Mouse (Mus musculus) gastrocnemius, adult 18-20 months (tissue): Measurements from ENCODE around the gene Hps5. TPM values are rescaled to one million over a fixed set of nuclear protein-coding genes. Genes with fewer than 3 reads are reported as not detected.
A peak's percentile ranks its signal among the peaks of the same experiment; 100 is the strongest.
"Not testable (repeated sequence)": the region's sequence is repeated elsewhere in the genome, so short reads cannot be mapped to it uniquely, and the experiment has no call there.

Experiments used
- DNase-seq: peaks from one replicate; pipeline ENCODE4 v3.0.0; 2021; ENCODE audit warnings: low spot score
- total RNA-seq, 2 experiments: library from RNA; stranded (reverse); gene quantifications; 2 replicates each; pipeline ENCODE4 v1.2.3; 2021

Gene Hps5
- total RNA-seq, 2 experiments from 2014 or later: 11.2 to 12.1 TPM

DNA sequence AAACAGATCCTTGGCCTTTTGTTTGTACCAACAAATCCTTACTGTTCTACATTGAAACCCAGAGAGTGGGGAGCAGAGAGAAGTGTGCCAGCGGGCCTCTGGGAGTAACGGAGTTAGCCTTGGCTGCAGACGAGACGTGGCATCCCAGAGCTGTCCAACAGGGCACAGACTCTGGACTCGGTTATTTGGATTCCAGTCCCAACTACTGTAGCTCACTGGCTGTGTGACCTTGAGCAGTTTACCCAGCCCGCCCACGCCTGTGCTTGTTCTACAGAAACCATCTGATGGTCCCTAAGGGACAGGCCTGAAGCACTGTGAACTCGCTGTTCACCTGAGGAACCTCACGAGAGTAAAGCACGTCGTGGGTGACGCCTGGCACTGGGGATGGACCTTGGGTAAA lies 34.0 kb upstream of the Hps5 start:
- DNase-seq: no peak

DNA sequence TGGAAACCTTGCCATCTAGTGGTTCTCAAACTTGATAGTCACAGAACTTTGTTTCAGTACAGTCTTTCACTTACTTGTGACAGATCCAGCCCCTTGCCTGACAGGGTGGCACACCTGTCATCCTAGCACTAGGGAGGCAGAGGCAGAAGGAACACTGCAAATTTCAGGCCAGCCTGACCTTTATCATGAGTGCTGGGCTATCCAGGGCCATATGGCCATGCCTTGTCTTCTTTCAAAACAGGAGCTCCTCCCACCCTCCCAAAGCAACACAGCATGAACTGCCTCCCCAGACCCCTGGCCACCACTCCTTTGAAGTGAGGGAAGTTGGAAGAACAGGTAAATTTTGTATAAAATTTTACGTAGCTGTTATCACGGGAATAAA lies 31.9 kb upstream of the Hps5 start:
- no peak for DNase-seq

DNA sequence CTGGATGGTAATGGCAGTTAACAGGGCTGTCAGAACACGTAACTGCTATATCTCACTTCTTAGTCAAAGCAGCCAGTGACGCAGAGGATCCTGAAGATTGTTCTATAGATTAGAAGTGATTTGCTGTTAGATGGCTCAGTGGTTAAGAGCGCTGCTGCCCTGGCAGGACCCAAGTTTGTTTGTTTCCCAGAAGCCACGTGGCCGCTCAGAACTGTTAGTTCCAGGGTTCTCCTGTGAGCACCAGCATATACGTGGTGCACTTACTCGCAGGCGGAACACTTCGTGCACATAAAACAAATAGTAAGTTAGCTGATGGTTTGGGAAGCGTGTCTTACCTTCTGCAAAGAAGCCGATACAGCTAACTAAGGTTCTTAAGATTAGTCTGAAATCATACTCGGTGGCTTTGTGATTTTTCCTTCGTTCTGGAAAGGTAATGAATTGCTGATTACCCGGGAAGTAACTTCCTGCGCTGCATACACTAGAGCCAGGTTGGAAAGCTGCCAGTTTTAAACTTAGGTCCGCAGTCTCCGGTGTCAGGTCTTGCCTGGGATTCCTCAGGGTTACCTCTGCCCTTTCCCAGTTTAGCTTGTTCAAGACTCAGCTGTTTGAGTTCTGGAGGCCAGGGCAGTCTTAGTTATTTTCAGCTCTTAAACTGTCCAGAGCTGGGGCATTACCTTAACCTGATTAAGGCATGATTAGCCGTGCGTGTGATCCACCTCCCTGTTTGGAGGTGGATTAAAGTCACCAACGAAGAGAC lies 31.4 kb upstream of the Hps5 start:
- peak; percentile 82 for DNase-seq

DNA sequence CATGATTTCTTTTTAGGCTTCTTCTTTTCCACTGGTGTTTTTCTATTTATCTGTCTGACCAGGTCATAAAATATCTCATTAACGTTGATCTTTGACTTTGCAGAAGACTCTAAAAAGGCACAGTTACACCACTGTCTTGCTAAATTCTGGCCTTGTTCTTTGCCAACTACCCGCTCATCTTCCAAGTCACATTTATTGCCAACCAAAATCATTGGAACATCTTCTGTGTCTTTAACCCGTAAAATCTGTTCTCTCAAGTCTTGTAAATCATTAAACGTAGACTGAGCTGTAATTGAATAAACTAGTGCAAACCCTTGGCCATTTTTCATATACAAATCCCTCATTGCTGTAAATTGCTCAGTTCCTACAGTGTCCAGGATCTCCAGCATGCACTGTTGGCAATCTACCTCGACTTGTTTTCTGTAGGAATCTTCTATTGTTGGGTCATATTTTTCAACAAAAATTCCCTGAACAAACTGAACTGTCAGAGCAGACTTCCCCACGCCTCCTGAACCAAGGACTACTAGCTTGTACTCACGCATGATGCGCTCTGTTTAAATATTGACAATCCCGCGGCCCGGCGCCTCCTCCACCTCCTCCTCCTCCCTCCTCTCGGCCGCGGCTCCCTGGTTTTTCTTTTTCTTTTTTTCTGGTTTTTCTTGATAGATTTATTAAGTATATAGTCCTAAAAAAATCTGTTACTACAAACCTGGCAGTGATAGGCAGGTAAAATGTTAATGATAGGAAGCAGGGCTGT lies 25.2 kb upstream of the Hps5 start:
- DNase-seq: not testable (repeated sequence)

DNA sequence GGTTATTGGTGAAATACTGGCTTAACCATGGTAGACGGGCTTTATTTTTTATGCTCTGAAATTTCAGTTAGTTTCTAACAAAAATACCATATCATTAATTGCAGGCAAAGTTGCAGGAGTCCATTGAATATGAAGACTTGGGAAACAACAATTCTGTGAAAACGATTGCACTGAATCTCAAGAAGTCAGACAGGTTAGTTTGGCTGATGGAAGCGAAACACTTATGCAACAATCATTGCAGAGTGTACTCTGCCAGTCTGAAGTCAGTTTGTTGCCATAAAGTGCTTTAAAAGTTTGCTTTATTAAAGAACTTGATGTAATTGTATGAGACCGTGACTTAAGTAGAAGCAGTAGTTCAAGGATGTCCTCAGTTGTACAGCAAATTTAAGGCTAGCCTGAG lies 18.1 kb upstream of the Hps5 start:
- DNase-seq: no peak

DNA sequence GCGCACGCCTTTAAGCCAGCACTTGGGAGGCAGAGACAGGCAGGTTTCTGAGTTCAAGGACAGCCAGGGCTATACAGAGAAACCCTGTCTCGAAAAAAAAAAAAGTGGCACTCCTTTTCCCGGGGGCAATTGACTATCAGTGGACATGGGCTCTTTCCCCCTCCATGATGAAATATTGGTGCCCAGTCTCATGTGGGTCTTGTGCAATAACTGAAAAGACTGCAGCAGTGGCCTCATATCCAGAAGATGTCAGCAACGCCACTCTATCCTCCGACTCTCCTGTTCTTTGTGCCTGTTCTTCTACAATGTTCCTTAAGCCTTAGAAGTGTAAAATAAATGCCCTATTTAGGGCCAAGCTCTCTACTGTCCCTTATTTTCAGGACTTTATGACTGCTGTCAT lies 14.5 kb upstream of the Hps5 start:
- DNase-seq: no peak

DNA sequence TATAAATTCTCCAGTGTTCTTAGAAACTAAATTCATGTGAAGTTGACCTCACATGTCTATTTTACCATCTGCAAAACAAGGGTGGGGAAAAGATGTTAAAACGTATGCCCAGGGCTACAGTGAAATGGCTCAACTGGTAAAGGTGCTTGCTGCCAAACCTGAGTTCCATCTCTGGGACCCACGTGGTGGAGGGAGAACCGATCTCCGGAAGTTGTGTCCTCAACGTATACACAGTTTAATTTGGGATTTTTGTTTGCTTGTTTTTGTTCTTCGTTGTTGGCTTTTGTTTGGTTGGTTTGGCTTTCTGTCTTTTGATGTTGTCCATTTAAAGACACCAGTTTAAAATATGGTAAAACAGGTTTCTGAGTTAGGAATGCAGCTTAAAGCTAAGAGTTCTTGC lies 915 bp upstream of the Hps5 start:
- DNase-seq: no peak

DNA sequence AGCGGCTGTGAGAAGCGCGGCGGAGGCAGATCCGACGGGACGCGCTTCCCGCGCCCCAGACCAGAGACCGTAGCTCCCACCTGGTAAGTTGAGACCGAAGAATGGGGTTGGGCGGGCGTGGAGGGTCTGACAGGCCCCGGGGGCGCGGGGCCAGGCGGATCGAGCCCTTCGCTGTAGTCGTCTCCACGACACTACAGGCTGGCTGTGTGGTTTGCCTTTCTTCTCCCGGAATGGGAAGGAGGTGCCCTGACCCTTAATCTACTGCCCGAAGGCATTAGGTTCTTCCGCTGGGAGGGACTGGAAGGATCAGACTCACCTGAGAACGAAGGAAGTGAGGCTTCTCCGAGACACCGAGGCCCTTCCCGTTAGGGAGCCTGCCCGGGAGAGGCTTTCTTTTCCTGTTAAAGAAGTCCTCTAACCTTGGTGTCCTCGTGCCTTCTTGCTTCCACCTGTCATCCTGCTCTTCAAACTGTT lies 379 bp upstream of the Hps5 start:
- peak; percentile 10 for DNase-seq

GRCm38 (mm10) chr7:46793871-46794270 lies 2.0 kb downstream of the Hps5 start:
- DNase-seq: no peak

DNA sequence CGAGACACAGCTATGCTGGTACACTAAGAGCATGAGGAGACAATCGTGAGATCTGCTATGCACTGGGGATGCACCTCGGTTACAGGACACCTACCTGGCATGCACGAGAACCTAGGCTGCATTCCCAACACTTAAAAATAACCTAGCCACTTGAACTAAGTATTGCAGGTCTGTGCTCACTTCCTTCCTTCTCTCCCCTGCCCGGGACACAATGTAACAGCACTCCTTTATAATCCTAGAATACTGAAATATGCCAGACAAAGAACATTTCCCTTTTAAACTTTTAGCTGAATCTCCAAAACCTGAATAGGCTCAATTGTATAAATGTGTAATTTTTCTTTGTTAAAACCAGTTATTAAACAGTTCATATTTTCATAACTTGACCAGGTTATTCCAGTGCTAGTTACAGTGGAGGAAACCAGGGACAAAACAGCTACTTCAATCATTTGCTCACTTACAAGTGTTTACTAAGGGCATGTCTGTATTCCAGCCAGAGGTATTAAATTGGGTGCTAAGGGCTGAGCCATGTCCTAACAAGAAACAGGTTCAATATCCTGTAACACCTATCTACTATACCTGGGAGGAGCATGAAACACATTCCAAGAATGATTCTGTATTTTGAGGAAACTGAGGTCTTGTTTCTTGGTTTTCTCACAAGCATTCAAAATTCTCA lies 6.6 kb downstream of the Hps5 start:
- no peak for DNase-seq

GRCm38 (mm10) chr7:46770706-46771105 lies 25.2 kb downstream of the Hps5 start:
- DNase-seq: peak; percentile 46

DNA sequence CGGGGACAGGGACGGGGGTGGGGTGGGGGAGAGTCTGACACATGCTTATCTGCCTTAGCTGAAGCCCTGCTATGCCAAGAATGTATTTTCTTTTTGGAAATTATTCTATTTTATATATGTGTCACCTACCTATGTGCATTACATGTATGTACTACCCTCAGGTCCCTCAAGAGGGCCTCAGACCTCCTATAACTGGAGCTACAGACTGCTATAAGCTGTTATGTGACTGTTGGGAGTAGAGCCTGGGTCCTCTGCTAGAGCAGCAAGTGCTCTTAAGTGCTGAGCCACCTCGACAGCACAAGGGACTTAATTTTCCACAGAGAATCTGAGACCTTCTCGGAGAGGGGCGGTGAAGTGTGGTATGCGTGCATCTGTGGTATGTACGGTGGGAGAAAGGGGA lies 27.4 kb downstream of the Hps5 start:
- DNase-seq: no peak

- no peak for DNase-seq
These were observed 28.5 kb downstream of the Hps5 start for GRCm38 (mm10) chr7:46767371-46767770.

- no peak for DNase-seq
These were observed 31.2 kb downstream of the Hps5 start for GRCm38 (mm10) chr7:46764672-46765071.

GRCm38 (mm10) chr7:46762601-46763000 lies 33.3 kb downstream of the Hps5 start:
- no peak for DNase-seq

DNA sequence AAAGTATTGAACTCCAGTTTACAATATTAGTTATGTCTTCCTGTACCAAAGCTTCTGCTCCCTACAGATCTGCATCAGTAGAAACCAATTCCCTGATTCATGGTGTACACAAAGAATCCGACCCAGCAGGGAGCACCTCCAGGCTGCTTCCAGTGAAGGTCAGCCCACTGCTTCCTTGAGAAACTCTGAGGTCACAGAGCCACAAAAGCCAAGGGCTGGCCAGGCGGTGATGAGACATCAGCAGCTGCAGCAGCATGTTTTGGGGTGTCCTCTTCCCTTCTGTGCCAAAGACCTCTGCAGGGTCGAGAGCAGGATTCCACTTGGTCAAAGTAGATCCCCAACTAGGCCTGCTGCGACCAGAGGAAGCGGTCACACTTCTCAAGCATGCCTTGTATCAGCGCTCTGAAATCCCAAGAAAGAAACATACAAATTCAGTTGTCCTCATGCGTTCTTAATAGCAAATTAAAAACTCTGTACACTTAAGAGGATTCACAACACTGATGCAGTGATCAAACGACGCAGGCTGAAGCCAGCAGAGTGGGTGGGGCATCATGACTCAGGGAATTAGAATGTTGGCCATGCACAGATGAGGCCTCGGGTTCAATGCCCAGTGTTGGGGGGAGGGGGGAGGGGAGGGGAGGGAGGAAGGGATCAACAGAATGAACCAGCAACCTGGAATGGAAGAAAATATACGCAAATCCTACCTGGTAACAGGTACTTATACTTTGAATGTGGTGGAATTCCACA lies 34.6 kb downstream of the Hps5 start:
- DNase-seq: no peak

GRCm38 (mm10) chr7:46751490-46751889 lies 44.4 kb downstream of the Hps5 start, which contains the start of gene Saa2:
Saa2 (plus strand) TSS chr7:46751790.
- no peak for DNase-seq

DNA sequence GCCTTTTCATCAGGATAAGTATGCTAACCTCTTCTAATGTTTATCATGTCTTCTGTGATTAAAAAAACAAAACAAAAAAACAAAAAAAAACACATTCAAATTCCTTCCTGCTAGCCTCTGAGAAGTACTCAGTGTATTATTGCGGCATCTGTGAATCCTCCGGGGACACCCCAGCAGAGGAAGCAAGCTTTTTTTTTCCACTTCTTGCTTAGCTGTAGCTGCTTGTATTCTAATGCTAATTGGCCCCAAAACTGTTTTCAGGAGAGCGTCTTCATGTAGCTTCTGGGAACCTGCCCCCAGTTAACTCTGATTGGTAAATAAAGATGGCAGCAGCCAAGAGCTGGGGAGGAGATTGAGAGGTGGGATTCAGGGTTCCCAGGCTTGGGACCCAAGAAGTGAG lies 47.4 kb downstream of the Hps5 start:
- DNase-seq: peak; percentile 50

- DNase-seq: peak; percentile 63
These were observed 49.5 kb downstream of the Hps5 start for GRCm38 (mm10) chr7:46746381-46746780.

- peak; percentile 18 for DNase-seq
These were observed 50.0 kb downstream of the Hps5 start for GRCm38 (mm10) chr7:46745816-46746215.

GRCm38 (mm10) chr7:46742880-46743279 lies 53.0 kb downstream of the Hps5 start, which contains the start of gene Saa1:
Saa1 (minus strand) TSS chr7:46742980.
- DNase-seq: not testable (repeated sequence)
